Mouse (Mus musculus) kidney, adult 9 months (tissue): ENCODE results near the gene Slc25a21.

Source experiments
- DNase-seq: peaks from one replicate; pipeline ENCODE4 v3.0.0; 2022

The Slc25a21 gene

GRCm38 (mm10) chr12:57184401-57185147, 12.7 kb downstream of the Slc25a21 start:
- DNase-seq = no peak

GRCm38 (mm10) chr12:57179465-57180188, 17.6 kb downstream of the Slc25a21 start:
- DNase-seq = peak; percentile 27

- DNase-seq = no peak
Observed at GRCm38 (mm10) chr12:57178818-57179217, 18.5 kb downstream of the Slc25a21 start.

DNA sequence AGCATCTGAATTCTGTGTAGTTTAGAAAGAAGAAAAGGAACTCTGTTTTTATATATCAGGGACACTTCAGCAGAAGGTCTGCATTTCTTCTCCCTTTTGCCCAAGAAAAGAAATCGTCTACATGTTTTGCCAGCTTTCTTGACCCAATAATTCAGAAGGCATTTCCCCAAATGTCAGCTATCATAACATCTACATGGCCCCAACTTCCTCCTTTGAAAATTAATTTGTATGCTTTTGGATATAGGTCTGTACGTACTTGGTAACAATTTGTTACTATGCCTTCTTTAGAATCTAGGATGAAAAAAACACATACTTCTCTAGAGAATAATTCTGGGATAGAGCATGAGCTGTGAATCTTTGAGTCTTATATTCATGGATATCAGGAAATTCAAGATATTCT, 34.0 kb downstream of the Slc25a21 start:
- DNase-seq = no peak

DNA sequence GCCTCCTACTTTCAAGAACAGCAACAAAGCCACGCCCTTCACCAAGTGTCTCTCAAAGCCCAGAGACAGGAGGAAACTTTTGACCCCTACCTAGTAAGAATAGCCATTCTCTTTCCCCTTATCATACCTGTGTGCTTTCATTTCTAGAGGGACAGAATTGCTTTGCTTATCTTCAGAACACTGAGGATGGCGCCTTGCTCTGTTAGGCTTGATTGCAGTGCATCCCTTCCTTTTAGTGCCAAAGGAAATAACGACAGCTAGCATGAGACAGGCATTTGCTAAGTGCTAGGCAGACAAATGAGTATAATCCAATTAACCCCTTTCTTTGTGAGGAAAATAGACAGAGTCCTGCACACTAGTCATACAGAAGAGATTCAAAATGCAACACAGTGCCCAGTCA, 34.4 kb downstream of the Slc25a21 start:
- no peak for DNase-seq

GRCm38 (mm10) chr12:57159904-57160303, 37.4 kb downstream of the Slc25a21 start:
- DNase-seq = no peak

DNA sequence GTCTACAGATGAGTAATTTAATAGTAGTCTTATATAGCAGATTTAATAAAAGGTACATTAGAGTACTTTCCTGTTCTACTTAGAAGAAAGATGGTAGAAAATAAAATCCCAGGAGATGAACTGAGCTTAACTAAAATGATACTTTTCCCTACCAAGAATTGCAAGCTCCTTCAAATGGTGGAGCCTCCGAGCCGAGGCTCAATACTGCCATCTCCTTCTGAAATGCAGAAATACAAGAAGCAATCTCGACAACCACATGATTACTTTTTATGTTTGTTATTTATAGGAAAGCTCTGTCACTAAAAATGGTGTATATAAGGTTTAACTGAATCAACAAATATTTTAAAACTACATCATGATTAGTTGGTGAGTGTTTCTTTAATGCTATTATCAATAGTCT, 39.0 kb downstream of the Slc25a21 start:
- DNase-seq = no peak

DNA sequence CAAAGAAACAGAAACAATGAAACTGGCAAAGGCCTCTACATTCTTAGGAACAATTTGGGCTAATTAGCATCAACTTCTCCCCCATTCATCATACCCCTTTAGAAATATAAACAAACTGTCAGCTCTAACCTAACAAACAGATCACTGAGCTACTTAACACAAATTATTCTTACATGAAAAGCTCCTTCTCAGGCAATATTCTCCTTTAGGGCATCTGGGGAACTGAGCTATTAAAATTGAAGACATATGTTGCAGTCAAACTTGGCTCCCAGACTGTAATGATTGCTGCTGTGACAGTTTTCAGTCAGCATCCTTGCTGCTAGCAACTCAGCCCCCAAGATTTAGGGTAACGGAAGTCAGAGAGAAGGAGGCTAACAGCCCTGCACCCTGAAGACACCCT, 58.3 kb downstream of the Slc25a21 start:
- no peak for DNase-seq

DNA sequence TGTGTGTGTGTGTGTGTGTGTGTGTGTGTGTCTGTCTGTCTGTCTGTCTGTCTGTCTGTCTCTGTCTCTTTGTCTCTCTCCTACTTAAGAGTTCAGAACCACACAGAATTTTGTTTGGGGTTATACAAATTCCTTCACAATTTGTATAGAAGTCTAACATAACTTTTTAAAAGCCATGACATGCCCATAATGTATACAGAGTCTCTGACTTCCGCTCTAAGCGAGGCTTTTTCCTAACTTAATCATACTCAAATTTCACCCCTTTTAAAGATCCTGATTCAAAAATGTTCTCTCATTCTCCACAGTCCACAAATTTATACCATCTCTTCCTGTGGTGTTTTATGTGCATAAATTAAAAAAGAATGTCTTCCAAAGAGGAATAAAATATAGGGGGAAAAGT, 59.5 kb downstream of the Slc25a21 start:
- DNase-seq = no peak

DNA sequence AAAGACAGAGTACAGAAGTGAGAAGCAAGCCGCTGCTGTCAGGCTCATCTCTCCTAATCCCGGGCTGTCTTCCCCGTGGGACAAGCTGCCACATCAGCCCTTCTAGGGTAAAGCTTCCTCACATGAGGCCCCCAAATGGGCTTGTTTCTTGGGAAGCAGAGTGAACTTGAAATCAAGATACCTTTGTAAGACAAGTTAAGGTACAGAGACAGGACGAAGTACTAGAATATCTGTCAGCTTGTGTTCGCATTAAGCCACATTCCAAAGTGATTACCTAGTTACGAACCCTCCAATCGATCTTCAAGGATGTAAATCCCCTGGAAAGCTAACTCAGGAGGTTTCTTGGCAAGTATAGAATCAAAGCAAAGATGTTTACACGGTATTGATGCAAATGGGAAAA, 78.7 kb downstream of the Slc25a21 start:
- no peak for DNase-seq

GRCm38 (mm10) chr12:57115516-57115915, 81.8 kb downstream of the Slc25a21 start:
- DNase-seq = no peak

GRCm38 (mm10) chr12:57109363-57109762, 87.9 kb downstream of the Slc25a21 start:
- DNase-seq = no peak

DNA sequence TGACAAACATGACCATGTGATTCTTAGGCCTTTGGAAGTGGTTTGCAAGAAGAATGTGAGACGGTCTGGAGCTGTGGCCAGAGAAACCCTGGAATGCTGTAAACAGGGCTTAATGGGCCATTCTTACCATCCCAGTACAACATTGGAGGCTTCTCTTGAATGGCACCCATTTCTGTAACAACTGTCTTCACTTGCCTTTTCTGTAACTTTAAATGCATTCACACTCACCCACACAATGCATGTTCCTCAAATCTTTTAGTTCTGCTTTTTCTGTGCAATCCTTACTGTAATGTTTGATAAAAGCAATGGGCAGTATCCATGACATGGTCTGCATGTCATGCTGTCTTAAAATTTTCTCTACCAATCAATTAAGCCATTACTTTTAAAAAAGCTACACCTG, 95.0 kb downstream of the Slc25a21 start:
- no peak for DNase-seq

DNA sequence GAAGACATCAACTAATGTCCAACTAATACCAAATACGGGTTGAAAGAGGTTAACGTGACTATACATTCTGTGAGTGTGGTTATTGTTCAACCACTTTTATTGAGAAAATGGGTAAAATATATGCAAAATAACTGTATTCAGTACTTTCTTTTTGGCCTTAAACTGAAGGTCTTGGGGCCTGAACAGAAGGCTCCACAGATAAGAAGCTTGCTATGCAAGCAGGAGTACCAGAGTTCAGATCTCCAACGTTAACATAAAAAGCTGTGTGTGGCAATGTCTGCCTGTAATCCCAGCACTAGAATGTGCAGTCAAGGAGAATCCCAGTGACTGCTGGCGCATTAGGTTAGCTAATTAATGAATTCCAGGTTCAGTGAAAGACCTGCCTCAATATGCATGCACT, 96.7 kb downstream of the Slc25a21 start:
- no peak for DNase-seq

DNA sequence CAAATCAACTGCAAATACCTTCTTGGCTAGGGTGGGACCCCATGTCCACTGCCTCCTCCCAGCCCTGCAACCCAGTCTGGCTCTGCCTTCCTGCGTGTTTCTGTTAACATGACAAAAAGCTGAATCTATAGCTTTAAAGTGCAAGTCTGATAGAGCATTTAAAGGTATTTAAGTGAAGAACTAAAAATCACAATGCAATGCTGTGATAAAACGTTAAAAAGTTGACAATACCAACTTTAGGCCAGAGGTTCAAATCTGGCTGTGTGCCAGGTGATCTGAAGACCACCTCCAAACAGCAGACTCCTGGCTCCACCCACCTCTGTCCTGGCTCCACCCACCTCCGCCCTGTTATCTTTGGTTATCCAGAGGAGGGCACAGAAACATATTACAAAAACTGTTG, 98.2 kb downstream of the Slc25a21 start:
- DNase-seq = no peak

DNA sequence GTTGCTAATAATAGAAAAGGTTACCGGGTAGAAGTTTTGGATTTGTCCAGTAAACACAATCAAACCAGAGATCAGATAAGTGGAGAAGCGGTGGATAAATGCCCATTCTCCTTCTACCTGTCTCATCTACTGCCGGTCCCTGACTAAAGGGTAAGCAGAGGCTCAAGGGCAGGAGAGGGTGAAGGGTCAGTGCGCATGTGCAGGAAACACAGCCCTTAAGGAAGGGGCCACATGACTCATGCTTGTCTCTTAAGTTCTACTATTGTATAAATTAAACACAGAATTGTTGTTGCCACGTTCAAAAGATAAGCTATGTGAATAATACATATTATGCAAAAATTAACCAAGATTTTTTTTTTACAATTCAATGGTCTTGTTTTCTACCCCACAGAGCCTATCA, 98.9 kb downstream of the Slc25a21 start:
- DNase-seq = no peak

DNA sequence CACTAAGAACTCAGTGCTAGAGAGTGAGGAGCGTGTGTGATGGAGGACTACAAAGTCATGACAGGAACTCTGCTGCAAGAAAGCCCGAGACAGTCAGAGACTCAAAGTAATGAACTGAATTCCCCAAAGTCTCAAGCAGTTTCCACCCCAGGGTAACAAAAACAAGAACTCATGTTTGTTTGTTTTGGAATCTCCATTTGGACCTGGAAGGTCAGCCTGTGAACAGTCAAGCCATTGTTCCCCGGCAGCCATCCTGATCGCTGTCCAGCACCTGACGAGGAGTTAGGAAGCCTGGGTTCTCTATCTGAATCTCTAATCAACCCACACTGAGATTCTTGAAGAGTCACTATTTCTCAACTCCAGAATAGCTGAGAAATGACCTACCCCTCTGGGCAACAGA, 104.2 kb downstream of the Slc25a21 start:
- no peak for DNase-seq

DNA sequence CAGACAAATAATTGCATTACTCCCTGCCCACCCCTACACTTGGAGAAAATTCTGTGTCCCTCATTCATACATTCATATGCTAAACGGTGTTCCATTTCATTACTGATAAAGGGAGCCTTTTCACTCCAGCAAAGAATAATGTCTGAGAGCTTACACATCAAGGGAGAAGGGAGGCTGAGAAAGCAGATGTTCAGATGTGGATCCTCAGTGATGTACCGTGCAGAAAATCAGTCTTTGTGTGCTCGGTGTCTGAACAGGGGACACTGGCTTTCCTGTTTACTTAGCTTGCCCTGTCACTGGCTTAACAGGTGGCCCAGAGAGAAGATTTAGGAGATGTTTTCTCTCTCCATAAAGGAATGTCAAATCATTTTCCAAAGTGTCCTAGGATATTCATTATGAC, 112.8 kb downstream of the Slc25a21 start:
- DNase-seq = no peak

- no peak for DNase-seq
Observed at GRCm38 (mm10) chr12:57083533-57083932, 113.7 kb downstream of the Slc25a21 start.

DNA sequence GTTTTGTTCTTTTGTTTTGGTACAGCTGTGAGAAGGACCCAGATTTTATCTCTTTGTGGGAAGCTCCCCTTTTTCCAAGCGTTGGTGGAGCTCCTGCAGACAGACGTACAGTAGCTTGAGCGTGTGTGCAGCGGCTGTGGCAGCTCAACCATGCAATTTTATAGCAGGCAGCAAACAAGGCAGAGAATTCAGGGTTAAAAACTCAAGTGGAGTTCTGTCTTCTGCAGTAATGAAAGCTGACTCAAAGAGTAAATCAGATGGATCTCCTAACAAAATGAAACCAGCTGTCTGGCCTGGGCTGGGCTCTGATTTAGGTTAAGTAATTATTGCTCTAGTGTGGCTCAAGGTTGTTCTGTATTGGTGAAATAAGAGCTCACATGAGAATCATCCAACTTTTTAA, 120.7 kb downstream of the Slc25a21 start:
- DNase-seq = no peak

DNA sequence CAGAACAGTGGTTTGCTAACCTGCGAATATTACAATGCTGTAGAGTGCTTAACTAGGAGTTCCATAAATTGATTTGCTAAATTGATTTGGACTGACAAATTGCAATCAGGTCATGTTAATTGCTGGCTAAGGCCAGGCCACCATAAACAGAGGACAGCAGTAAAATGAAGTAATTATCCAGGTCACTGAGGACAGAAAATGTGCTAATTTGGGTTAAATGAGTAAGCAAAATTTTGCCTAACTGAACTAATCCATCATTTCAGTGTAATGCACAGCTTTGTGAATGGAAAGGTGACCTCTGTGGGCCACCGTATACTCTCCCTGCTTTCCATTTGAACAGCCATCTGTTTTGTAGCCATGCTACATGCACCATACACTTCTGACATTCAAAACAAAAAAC, 124.7 kb downstream of the Slc25a21 start:
- DNase-seq = no peak

DNA sequence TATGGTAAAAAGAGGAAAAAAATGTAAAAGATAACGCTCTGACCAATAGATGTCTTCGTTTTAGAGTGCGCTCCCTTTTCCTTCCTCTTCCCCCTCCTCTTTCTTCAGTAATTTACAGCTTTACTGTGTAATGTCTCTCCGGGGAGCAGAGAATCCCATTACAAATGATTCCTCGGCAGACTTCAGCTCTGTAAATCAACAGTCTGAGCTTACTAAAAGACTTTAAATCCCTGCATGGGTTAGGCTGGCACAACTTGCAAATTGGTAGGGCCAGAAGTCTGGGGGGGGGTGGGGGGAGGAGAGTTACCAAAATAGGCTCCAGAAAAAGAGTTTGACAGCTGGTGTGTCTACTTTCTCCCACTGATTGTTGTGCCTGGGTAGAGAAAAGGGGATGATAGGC, 128.7 kb downstream of the Slc25a21 start:
- no peak for DNase-seq

- DNase-seq = no peak
Observed at GRCm38 (mm10) chr12:57019737-57020136, 177.5 kb downstream of the Slc25a21 start.

DNA sequence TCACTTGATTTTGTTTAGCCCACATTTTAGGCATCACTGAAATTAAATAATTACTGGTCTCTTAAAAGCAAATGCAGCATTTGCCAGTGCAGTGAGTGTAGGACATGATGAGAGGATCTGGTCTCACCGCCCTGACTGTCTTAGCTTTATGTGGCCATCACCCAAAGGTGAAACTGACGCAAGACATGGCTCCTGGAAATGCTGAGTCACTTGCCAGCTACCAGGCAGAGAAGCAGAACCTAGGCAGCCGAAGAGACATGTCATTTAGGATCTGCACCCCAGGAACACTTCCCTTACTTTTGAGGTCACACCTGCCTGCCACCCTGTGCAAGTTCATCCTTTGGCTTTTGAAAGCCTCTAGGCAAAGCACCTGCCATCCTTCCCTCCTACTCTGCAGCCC, 180.4 kb downstream of the Slc25a21 start:
- no peak for DNase-seq

DNA sequence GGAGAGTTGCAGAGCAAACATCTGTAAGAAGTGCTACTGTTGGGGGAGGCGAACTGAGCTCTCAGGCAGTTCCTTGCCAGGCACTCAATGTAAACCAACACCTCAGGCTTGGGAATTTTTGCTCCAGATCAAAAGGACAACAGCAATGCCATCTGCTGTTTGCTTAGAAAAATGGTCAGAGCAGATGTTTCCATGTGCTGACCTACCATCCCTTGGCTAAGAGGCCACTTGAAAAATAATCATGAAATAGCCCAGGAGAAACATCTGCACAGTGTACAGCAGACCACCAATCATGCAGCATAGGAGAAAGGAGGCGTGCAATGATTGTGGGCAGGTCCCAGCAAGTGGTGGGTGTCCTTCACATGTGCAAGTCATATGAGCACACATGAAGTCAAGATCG, 180.9 kb downstream of the Slc25a21 start:
- DNase-seq = no peak
